Comparison of ENCODE assay signal across 15 mouse cellular contexts in the genomic region with DNA sequence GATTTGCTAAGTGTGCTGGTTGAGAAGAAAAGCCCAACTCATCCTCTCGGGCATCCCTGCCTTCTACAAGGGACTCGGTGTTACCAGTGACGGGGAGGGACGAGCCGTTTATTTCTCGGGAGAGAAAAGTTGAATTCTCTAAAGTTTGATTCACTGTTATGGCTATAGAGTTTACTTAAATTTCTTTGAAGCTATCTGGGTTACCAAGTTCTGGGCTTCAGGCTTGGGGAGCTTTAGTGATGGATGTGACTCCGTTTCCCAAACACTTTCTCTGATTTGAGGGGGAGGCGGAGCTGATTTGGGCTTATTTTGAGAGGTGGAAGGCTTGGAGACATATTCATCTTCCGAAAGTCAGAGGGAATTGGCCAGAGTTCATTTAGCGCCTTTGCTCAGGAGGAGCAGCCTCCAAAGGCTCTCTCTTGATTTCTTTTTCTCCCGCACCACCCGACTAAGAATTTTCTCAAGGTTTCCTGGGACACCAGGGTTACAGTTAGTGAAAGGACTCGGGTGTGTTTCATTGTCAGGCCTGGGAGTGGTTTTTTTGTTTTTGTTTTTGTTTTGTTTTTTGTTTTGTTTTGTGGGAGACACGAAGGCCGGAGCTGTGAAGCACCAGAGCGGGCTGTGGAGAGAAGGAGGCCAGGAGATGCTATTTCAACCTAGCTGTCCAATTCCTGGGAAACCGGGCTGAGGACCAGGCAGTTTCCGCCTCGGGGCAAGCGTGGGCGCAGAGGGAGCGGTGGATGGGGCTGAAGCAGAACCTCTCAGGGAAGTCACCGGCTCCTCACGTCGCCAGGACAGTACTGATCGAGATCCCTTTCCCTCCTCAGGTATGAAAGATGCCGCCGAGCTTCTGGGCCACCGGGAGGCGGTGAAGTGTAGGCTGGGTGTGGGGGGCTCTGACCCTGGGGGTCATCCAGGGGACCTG. TPM values are rescaled to one million over a fixed set of nuclear protein-coding genes. Genes with fewer than 3 reads are reported as not detected.
DNase-seq lines count a peak whose midpoint lies in the region; ATAC-seq and TF ChIP-seq lines count a peak whose summit lies in the region.
"Had no signal": no experiment of that assay in that cellular context is flagged by ENCODE, and none has a peak within 500 bp of the region (broad histone marks: within the 10 kb centered on the region; RNA-seq: fewer than 3 reads in every experiment).

No protein-coding gene starts in this region.

- peaks cover 70% of the 10 kb centered on the region for H3K27me3 ChIP-seq in hindbrain, embryonic 15.5 days
- H3K27me3 ChIP-seq in neural tube, embryonic 12.5 days (replicated peaks): peaks cover 80% of the 10 kb centered on the region

- H3K4me3 ChIP-seq in hindbrain, embryonic 15.5 days: peak overlapping the region; percentile 24
- H3K4me3 ChIP-seq in neural tube, embryonic 12.5 days: peak overlapping the region; percentile 26
- no peak overlapping the region for H3K4me3 ChIP-seq in left cerebral cortex, adult 2 months
- H3K4me3 ChIP-seq: heart, embryonic 12.5 days; myocyte had no signal

- 2% methylated on average over 30 of the region's 30 CpGs for WGBS in hindbrain, embryonic 15.5 days
- WGBS in neural tube, embryonic 12.5 days: under 1% methylated on average over 30 of the region's 30 CpGs

- TF ChIP-seq CTCF in brain, embryonic 14.5 days (IDR thresholded peaks at IDR 0.05; ENCODE audit: borderline replicate concordance, extremely low read depth, insufficient read depth, insufficient read length): no peak
- TF ChIP-seq CTCF in left cerebral cortex, adult 2 months (IDR thresholded peaks at IDR 0.05): no peak

- peak overlapping the region; percentile 50 for H3K27ac ChIP-seq in hindbrain, embryonic 15.5 days (replicated peaks)
- no peak overlapping the region for H3K27ac ChIP-seq in neural tube, embryonic 12.5 days
- no peak overlapping the region for H3K27ac ChIP-seq in left cerebral cortex, adult 2 months

- H3K4me2 ChIP-seq in hindbrain, embryonic 15.5 days: no peak overlapping the region
- H3K4me2 ChIP-seq in neural tube, embryonic 12.5 days (replicated peaks): no peak overlapping the region
- H3K4me2 ChIP-seq: heart, embryonic 12.5 days had no signal

- H3K9me3 ChIP-seq in hindbrain, embryonic 15.5 days: no peaks in the 10 kb centered on the region
- H3K9me3 ChIP-seq in neural tube, embryonic 12.5 days: no peaks in the 10 kb centered on the region
- H3K9me3 ChIP-seq: heart, embryonic 12.5 days had no signal

- ATAC-seq in hindbrain, embryonic 15.5 days (ENCODE audit: low FRiP score, low read depth): no peak
- ATAC-seq in neural tube, embryonic 12.5 days (ENCODE audit: low FRiP score, low read depth): no peak
- ATAC-seq: inflammation-experienced regulatory T-cells, adult 6 months had no signal

- H3K4me1 ChIP-seq in hindbrain, embryonic 15.5 days (replicated peaks): 0 out of 2 replicates have a peak, but pooled peaks cover 3% of the 10 kb centered on the region
- peaks cover 11% of the 10 kb centered on the region; the same call in 1 of the 2 replicates for H3K4me1 ChIP-seq in neural tube, embryonic 12.5 days

- no peaks in the 10 kb centered on the region for H3K36me3 ChIP-seq in hindbrain, embryonic 15.5 days
- H3K36me3 ChIP-seq in neural tube, embryonic 12.5 days: no peaks in the 10 kb centered on the region
- H3K36me3 ChIP-seq: heart, embryonic 12.5 days had no signal

- TF ChIP-seq POLR2A in brain, embryonic 14.5 days (IDR thresholded peaks at IDR 0.05; ENCODE audit: borderline replicate concordance, extremely low read depth, insufficient read depth, insufficient read length, poor library complexity, severe bottlenecking): no peak

- H3K9ac ChIP-seq in hindbrain, embryonic 15.5 days: no peak overlapping the region
- peak overlapping the region; percentile 35; the same call in 1 of the 2 replicates for H3K9ac ChIP-seq in neural tube, embryonic 12.5 days
- H3K9ac ChIP-seq: heart, embryonic 12.5 days had no signal

- DNase-seq in cerebellum, postnatal 14 days: peak; percentile 23 to 55
- DNase-seq in cerebellum, postnatal 25 days: no peak
- DNase-seq in brain, embryonic 14.5 days (ENCODE audit: low read depth): peak; percentile 52
- DNase-seq in layer of hippocampus, adult 9-11 months: no peak
- no peak for DNase-seq in left cerebral cortex, adult 2 months (ENCODE audit: extremely low spot score in 1 of 2, low spot score in 2 of 2)
- no peak for DNase-seq in testis, postnatal 14 days (ENCODE audit: low spot score)
- DNase-seq: adrenal gland, adult 8-10 months; lung, postnatal 36 days had no signal

- intact Hi-C loops in left cerebral cortex, adult 2 months (cut with DNase I): no loop called here

RNA-seq across cellular contexts. Expression of gene Otp, which starts 1.1 kb away (rescaled TPM):
- 19.3 and 42.9 TPM in 2 replicates for polyA plus RNA-seq in brain, embryonic 14.5 days (2012; rRNA removed)
- 6.1 and 6.8 TPM in 2 replicates for polyA plus RNA-seq in hindbrain, embryonic 15.5 days (2015; fragmentation: Nextera tagmentation; extraction: Ambion mirVana)
- polyA plus RNA-seq in neural tube, embryonic 12.5 days (2016; fragmentation: Nextera tagmentation; extraction: Ambion mirVana): 10.9 and 13.0 TPM in 2 replicates
- under 1 TPM in 1 of 2 experiments, not detected in 1; 0.65 TPM for total RNA-seq in left cerebral cortex, adult 2 months (2021)
- total RNA-seq: adrenal gland, adult 8-10 months; gastrocnemius, adult 8-10 months; liver, adult 2 months had no signal
- polyA plus RNA-seq: heart, embryonic 12.5 days; inflammation-experienced regulatory T-cells, adult 6 months; liver, adult 2 months; myocyte had no signal

Comparison
In these comparisons a context has a peak if more than half of its experiments do, and no peak if none do; other contexts are left out.
1. DNase-seq: peak in cerebellum, postnatal 14 days (2 of 2) and brain, embryonic 14.5 days (single experiment); none in cerebellum, postnatal 25 days (0 of 2), layer of hippocampus, adult 9-11 months (single experiment), left cerebral cortex, adult 2 months (0 of 2) and testis, postnatal 14 days (single experiment).